Mouse (Mus musculus) neutrophil, adult 59 days (primary cell): Measurements from ENCODE around the gene Mthfsd. TPM values are rescaled to one million over a fixed set of nuclear protein-coding genes. Genes with fewer than 3 reads are reported as not detected.

ENCODE experiments used
- total RNA-seq, 2 experiments: library from RNA; stranded (reverse); gene quantifications; 1 replicate in 1 of 2; 2 replicates in 1 of 2; pipeline ENCODE4 v1.2.4; 2023

The Mthfsd gene
- total RNA-seq = 10 to 100 TPM; 12.2 to 12.9 TPM

GRCm38 (mm10) chr8:121107668-121108656 is at the start of gene Mthfsd:
TSS of gene Mthfsd (minus strand) at chr8:121108392.

DNA sequence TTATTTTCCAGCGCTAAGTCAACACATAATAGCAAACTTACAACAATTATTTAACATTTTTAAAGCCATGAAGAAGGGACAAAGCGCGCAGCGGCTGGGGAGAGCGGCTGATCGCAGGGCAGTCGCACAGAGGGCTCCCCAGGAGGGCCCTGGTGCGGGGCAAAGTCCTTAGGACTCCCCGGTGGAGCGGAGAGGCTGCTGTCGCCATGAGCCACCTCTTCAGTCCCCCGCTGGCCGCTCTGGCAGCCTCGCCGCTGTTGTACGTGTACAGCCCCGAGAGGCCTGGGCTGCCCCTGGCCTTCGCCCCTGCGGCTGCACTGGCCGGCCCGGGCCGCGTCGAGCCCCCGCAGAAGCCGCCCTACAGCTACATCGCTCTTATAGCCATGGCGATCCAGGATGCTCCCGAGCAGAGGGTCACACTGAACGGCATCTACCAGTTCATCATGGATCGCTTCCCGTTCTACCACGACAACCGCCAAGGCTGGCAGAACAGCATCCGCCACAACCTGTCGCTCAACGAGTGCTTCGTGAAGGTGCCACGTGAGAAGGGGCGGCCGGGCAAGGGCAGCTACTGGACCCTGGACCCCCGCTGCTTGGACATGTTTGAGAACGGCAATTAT is 19.7 kb upstream of the Mthfsd start, which contains the start of gene Foxl1:
Gene Foxl1 (plus strand): TSS at position 185 of the 620 bp plus-strand sequence.

DNA sequence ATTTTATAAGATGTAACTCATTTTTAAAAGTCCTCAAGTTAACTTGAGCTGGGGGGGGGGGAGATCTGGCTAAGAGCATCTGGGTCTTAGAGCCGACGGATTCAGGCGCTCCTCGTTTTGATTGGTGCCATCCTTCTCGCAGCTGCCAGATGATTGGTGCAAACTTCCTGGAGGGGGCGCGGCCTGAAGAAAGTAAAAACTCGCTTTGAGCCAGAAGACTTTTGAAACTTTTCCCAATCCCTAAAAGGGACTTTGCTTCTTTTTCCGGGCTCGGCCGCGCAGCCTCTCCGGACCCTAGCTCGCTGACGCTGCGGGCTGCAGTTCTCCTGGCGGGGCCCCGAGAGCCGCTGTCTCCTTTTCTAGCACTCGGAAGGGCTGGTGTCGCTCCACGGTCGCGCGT is 7.8 kb upstream of the Mthfsd start, which contains the start of gene Foxc2:
Gene Foxc2 (plus strand): TSS at position 224 of the 400 bp plus-strand sequence.

GRCm38 (mm10) chr8:121084210-121084951 is 23.8 kb downstream of the Mthfsd start, which contains the start of gene Foxf1:
TSS of gene Foxf1 (plus strand) at chr8:121084386.

Other genes with a start within 250 kb of the Mthfsd start
- gene Foxf1, start 24.0 kb downstream of the Mthfsd start, total RNA-seq = not detected
- gene Foxc2, start 7.8 kb upstream of the Mthfsd start, total RNA-seq = not detected
- gene Foxl1, start 19.5 kb upstream of the Mthfsd start, total RNA-seq = not detected